Mouse (Mus musculus) spleen, adult 2 months (tissue): ENCODE results near the gene Mdga2.

Experiments
- CTCF ChIP-seq: fragments of 200-500 bp; IDR thresholded peaks from 2 replicates; pipeline ENCODE4 v1.5.1; 2011; ENCODE audit warnings: mild to moderate bottlenecking, inconsistent platforms; ENCODE audit not compliant: insufficient read depth, insufficient read length, insufficient replicate concordance; ENCODE audit errors: extremely low read depth
- POLR2A ChIP-seq: fragments of 200-500 bp; IDR thresholded peaks from 2 replicates; pipeline ENCODE4 v1.6.1; 2011; ENCODE audit warnings: low read depth, low read length, inconsistent platforms

DNA sequence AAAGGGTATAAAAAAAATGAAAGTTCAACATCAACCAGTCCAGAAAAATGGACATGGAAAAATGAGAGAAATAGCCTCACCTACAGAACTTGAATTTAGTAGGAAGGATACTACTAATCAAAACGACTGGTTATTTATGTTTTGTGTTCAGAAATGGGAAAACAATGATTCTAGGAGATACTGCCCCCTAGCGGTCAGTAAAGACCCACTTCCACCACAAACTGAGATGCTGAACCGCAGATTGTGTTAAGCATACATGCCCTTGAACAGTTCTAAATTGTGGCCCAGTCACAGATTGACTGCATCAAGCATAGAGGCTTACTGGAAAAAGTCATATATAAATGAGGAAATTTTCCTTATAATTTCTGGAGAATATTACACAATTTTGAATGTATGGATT lies 369.2 kb downstream of the Mdga2 start:
- TF ChIP-seq CTCF (no peak), POLR2A (no peak)
